Mouse (Mus musculus): ENCODE measurements around the gene Rbm20.

GRCm38 (mm10) chr19:53833745-53834369 is 156.8 kb downstream of the Rbm20 start:
- TF ChIP-seq ZC3H11A (IDR thresholded peaks at IDR 0.05; ENCODE audit: borderline replicate concordance, low read depth, low read length) (no peak), MAFK (IDR thresholded peaks at IDR 0.05; ENCODE audit: insufficient read depth, low read depth, low read length) (no peak)
